Comparison of ENCODE assay signal across 8 mouse cellular contexts in the genomic region with DNA sequence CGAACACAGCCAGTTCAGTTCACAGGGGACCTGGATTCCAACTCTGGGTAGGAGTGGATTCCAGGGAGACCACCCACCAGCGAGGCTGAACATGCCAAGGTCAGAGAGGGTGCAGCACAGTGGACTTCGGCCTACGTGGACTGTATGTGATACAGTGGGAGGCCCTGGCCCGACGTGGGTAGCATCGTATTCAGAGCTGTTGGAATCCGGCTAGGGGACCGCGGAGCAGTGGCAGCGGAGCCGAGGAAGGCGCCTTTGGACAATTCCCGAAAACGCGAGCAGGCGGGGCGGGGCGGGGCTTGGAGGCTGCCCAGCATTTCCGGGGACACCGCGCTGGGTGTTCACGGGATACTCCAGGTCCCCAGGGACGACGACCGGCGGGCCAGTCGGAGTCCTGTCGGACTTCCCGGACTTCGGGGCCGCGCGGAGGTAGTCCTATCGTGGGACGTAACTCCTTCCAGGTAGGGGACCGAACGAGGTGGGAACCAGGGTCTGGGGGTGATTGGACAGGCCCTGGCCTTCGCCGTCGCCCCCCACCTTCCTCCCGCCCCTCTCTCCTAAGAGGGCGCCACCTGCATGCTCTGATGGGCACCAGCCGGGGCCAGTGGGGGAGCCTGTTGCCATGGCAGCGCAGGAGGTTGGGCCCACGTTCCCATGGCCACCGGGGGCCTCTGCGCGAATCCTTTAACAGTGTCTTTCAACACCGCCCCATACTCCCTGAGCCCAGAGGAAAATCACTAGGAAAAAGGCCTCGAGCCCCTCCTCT. TPM values are rescaled to one million over a fixed set of nuclear protein-coding genes. Genes with fewer than 3 reads are reported as not detected.
DNase-seq lines count a peak whose midpoint lies in the region; TF ChIP-seq lines count a peak whose summit lies in the region.

Sema4b (plus strand) TSS at position 311 of the 766 bp plus-strand sequence.

- intact Hi-C loops in gastrocnemius, postnatal 14 days (cut with DNase I; ENCODE audit: low total_unique reads): no loop called here
- intact Hi-C loops in left cerebral cortex, adult 2 months (cut with DNase I): no loop called here

- DNase-seq in ZHBTc4 (ENCODE audit: low read depth, low spot score): peak; percentile 93
- DNase-seq in embryo, embryonic 10.5 days (ENCODE audit: low spot score): peak; percentile 95
- DNase-seq in gastrocnemius, postnatal 14 days: peak; percentile 87
- DNase-seq in induced T-regulatory cell, adult 2 months (ENCODE audit: low read depth): peak; percentile 80
- peak; percentile 89 to 93 for DNase-seq in left cerebral cortex, adult 2 months (ENCODE audit: extremely low spot score in 1 of 2, low spot score in 2 of 2)
- peak; percentile 85 to 89 for DNase-seq in lung, postnatal 4 days
- DNase-seq in retina, postnatal 7 days (ENCODE audit: low read depth, low spot score): peak; percentile 75
- DNase-seq in thymus, postnatal 4 days: peak; percentile 88

- H3K27ac ChIP-seq in left cerebral cortex, adult 2 months: peak within 1 kb of the TSS; percentile 95

- peak within 1 kb of the TSS; percentile 69 for H3K4me3 ChIP-seq in left cerebral cortex, adult 2 months

- TF ChIP-seq CTCF in left cerebral cortex, adult 2 months (IDR thresholded peaks at IDR 0.05): no peak; the same call in none of the 2 replicates

RNA-seq across cellular contexts. Expression of gene Sema4b, which starts in this region (rescaled TPM):
- 1 to 10 TPM; 1.9 to 2.5 TPM for total RNA-seq in gastrocnemius, postnatal 14 days (2021)
- 10 to 100 TPM; 19.4 to 20.6 TPM for total RNA-seq in left cerebral cortex, adult 2 months (2021)

Comparison
In these comparisons a context has a peak if more than half of its experiments do, and no peak if none do; other contexts are left out.
1. Peak in every context shown above with its lines: DNase-seq, H3K4me3 ChIP-seq and H3K27ac ChIP-seq.
2. RNA of gene Sema4b (total RNA-seq): 19.4 to 20.6 TPM in left cerebral cortex, adult 2 months; 1.9 to 2.5 TPM in gastrocnemius, postnatal 14 days; every median in the first group is over 4 times any median in the second.